Mouse (Mus musculus) CD4-positive, CD25-positive, alpha-beta regulatory T cell, adult 2 months (primary cell): ENCODE measurements around the gene Vmn2r15.

Experiments
- DNase-seq: peaks from one replicate; pipeline ENCODE4 v3.0.0-alpha.2; 2012; ENCODE audit warnings: low read depth, low spot score

Vmn2r15 gene

GRCm38 (mm10) chr5:109297544-109297943 lies at the start of gene Vmn2r15:
Gene Vmn2r15, minus strand, starts transcription at chr5:109297644.
- no peak for DNase-seq

GRCm38 (mm10) chr5:109329862-109330261 lies 32.4 kb upstream of the Vmn2r15 start, which contains the start of gene Vmn2r16:
Gene Vmn2r16, plus strand, starts transcription at chr5:109330162.
- DNase-seq, result no peak

GRCm38 (mm10) chr5:109294655-109295054 lies 2.8 kb downstream of the Vmn2r15 start:
- no peak for DNase-seq
